Mouse (Mus musculus): ENCODE measurements around the gene Kcns1.

- no peak for TF ChIP-seq POLR2A (IDR thresholded peaks at IDR 0.05; ENCODE audit: low read depth, low read length)
- no peak for TF ChIP-seq CTCF (IDR thresholded peaks at IDR 0.05; ENCODE audit: extremely low read depth, insufficient read depth, insufficient read length, insufficient replicate concordance)
Measured at GRCm38 (mm10) chr2:164210892-164211291, 40.0 kb upstream of the Kcns1 start.
